Mouse (Mus musculus) midbrain, embryonic 10.5 days (tissue): ENCODE results near the gene Accs. TPM values are rescaled to one million over a fixed set of nuclear protein-coding genes. Genes with fewer than 3 reads are reported as not detected.

Experiments used
- DNase-seq: peaks from one replicate; pipeline ENCODE4 v3.0.0-alpha.2; 2017; ENCODE audit warnings: low spot score
- H3K27ac ChIP-seq: fragments of 300-500 bp; sonication (generic); replicated peaks from 2 replicates; pipeline ENCODE4 v1.5.1; 2016; ENCODE audit warnings: mild to moderate bottlenecking
- H3K27me3 ChIP-seq: fragments of 300-500 bp; sonication (generic); 2 replicates; pipeline ENCODE4 v1.6.1; 2016; ENCODE audit warnings: low read depth, mild to moderate bottlenecking; ENCODE audit not compliant: poor library complexity, severe bottlenecking
- H3K36me3 ChIP-seq: fragments of 300-500 bp; sonication (generic); 2 replicates; pipeline ENCODE4 v1.6.1; 2016; ENCODE audit warnings: mild to moderate bottlenecking, moderate library complexity
- H3K4me1 ChIP-seq: fragments of 300-500 bp; sonication (generic); 2 replicates; pipeline ENCODE4 v1.6.1; 2016
- H3K4me3 ChIP-seq: fragments of 300-500 bp; sonication (generic); 2 replicates; pipeline ENCODE4 v1.5.1; 2016; ENCODE audit warnings: mild to moderate bottlenecking, moderate library complexity
- H3K9me3 ChIP-seq: fragments of 300-500 bp; sonication (generic); replicated peaks from 2 replicates; pipeline ENCODE4 v1.6.1; 2016; ENCODE audit warnings: mild to moderate bottlenecking
- WGBS: fragments of 180-500 bp; shearing (Covaris S2); methylation state at CpG from one replicate; pipeline ENCODE4 v1.1.7; 2016; 5-methylcytosine and 5-hydroxymethylcytosine counted together
- polyA plus RNA-seq: library from polyadenylated mRNA; unstranded; fragments of >200 nt; fragmentation: Nextera tagmentation; extraction: Ambion mirVana; gene quantifications from 2 replicates; pipeline ENCODE4 v1.2.1, GENCODE M21; 2016

The Accs gene
- polyA plus RNA-seq, result 7.2 and 9.3 TPM in 2 replicates

DNA sequence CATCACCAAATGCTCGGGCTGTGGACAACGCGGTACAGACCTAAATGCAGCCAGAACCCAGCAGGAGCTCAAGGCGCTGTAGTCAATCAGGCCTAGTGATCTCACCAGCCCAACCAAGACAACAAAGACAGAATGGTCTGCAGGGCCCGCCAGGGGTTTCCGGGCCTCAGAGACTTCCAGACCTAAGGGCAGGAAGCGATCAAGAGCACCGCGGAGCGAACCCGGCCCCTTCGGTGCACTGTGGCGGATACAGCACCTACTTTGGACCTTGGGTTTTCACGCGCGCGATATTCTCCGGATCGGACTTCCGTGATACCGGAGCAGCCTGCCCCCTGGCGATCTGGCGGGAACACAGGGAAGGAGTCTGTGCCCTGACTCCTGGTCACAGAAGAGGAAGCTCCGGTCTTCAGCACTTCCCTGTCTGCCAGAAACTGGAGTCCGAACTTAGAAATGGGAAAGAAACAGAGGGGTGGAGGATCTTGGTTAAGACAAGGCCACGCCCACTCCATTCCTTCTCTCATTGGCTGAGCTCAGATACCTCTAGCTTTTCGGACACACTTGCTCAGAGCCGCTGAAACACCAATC is at the start of gene Accs:
TSS of gene Accs (minus strand) at position 439 of the 585 bp plus-strand sequence.
- Histone ChIP-seq H3K36me3 (peaks cover 32% of the 10 kb centered on the region), H3K27ac (peak within 1 kb of the TSS; percentile 93), H3K9me3 (no peaks in the 10 kb centered on the region), H3K4me3 (peak within 1 kb of the TSS; percentile 79), H3K4me1 (peaks cover 19% of the 10 kb centered on the region), H3K27me3 (0 out of 2 replicates have a peak, but pooled peaks cover 7% of the 10 kb centered on the region)
- peak; percentile 80 for DNase-seq
- WGBS, result under 1% methylated on average over 28 of the region's 28 CpGs

DNA sequence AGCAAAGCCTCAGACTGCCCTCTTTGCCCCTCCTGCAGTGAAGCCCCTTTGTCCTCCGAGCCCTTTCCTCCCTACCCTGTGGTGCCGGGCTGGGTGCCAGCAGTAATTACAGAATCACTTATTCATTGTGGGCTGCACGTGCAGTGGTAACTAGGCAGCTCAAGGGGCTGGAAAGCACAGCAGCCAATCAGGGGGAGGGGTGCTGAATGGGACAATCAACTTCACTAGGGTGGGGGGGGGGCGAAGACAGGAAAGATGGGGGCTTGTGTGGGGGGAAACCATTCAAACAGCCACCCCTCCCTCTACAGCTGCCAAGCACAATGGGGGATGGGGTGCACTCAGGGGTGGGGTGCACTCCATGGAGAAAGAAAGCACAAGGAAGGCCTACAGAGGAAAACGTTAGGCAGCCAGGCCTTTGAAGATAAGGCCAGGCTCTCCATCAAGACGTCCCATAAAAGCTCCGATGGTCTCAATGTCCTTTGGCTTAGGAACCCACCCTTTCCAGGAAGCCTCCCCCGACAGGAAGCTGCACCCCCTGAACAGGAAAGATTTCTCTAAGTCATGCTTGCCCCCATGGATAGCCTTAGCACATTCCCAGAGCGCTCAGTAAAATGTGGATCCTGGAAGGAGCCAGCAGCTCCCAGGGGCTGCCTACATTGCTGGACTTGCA is 42.0 kb upstream of the Accs start:
- H3K27me3 ChIP-seq, result no peaks in the 10 kb centered on the region
- no peak overlapping the region for H3K4me3 ChIP-seq
- 25% methylated on average over 9 of the region's 9 CpGs for WGBS
- DNase-seq, result peak; percentile 36
- H3K36me3 ChIP-seq, result no peaks in the 10 kb centered on the region
- H3K9me3 ChIP-seq, result no peaks in the 10 kb centered on the region
- H3K4me1 ChIP-seq, result peaks cover 19% of the 10 kb centered on the region
- H3K27ac ChIP-seq, result peak overlapping the region; percentile 81

DNA sequence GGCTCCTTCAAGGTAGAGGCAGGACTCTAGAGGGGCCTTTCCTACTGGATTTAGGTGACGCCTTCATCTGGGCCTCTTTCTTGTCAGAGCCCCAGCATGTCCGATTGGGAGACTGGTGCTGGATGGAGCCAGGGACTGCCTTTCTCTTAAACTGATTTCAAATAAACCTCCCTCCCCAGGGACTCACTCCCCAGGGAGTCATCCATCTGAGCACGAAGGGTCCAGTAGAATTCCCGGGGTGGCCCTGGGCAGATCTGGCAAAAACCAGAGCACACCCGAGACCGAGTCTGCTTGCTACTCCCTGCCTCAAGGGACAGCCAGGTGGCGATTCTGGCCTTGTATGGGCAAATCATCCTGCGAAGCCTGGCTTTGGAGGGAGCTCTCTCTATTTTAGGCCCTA is 40.4 kb upstream of the Accs start:
- Histone ChIP-seq H3K4me3 (no peak overlapping the region), H3K4me1 (peaks cover 19% of the 10 kb centered on the region), H3K9me3 (no peaks in the 10 kb centered on the region), H3K27ac (no peak overlapping the region), H3K27me3 (no peaks in the 10 kb centered on the region), H3K36me3 (no peaks in the 10 kb centered on the region)
- no peak for DNase-seq
- 69% methylated on average over 8 of the region's 8 CpGs for WGBS

DNA sequence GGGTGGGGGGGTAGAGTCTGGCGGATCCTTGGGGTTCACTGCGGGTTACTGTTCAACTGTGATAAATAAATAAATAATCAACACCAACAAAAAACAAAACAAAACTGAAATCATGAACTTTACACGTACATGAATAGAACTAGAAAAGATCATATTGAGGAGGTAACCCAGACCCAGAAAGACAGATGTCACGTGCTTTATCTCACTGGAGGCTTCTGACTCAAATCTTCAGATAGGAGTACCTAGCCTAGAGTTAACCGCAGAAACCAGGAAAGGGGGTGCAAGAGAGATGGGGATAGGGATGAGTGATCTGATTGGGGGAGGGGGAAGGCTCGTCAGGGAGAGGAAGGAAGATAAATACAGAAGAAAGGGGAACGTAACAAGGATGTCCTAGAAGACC is 39.3 kb upstream of the Accs start:
- Histone ChIP-seq H3K4me1 (peaks cover 19% of the 10 kb centered on the region), H3K4me3 (no peak overlapping the region), H3K27ac (no peak overlapping the region), H3K36me3 (no peaks in the 10 kb centered on the region), H3K9me3 (no peaks in the 10 kb centered on the region), H3K27me3 (no peaks in the 10 kb centered on the region)
- DNase-seq, result no peak
- WGBS, result 83% methylated on average over 7 of the region's 7 CpGs

DNA sequence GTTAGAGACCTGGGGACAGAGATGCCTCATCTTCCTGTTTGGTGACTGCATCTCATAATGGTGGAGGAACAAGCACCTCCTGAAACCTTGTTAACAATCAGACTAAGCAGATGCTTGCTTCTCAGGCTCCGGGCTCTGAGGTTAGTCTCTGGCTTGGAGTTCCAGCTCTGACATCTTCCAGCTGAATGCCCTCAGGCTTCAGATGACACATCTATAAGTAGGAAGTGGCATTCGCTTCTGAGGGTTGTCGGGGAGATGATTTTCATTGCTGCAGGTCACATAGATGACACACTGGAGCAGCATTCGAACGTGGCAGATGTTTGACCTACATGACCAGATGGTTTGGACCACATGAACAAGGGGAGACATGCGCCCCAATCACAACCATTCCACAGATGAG is 38.6 kb upstream of the Accs start:
- Histone ChIP-seq H3K27me3 (no peaks in the 10 kb centered on the region), H3K4me3 (no peak overlapping the region), H3K4me1 (peaks cover 19% of the 10 kb centered on the region), H3K27ac (no peak overlapping the region), H3K36me3 (no peaks in the 10 kb centered on the region), H3K9me3 (no peaks in the 10 kb centered on the region)
- no peak for DNase-seq
- WGBS, result 91% methylated on average over 6 of the region's 6 CpGs

DNA sequence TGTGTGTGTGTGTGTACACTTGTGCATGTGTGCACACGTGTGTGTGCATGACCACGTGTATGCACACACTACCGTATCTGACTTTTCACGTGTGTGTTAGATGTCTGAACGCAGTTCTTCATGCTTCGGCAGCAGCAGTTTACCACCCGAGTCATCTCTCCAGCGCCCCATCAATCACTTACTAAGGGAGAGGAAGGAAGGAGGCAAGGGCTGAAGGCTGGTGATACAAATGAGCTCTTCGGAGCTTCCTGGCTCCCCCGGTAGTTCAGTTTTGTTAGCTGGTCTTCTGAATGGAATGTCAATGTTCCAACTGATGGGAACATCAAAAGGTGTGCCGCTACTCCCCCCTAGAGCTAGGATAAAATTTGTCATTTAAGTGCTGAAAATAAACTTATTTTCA is 37.5 kb upstream of the Accs start:
- Histone ChIP-seq H3K27ac (no peak overlapping the region), H3K27me3 (no peaks in the 10 kb centered on the region), H3K9me3 (no peaks in the 10 kb centered on the region), H3K4me1 (peaks cover 18% of the 10 kb centered on the region), H3K4me3 (no peak overlapping the region), H3K36me3 (no peaks in the 10 kb centered on the region)
- no peak for DNase-seq
- WGBS, result 88% methylated on average over 11 of the region's 11 CpGs

DNA sequence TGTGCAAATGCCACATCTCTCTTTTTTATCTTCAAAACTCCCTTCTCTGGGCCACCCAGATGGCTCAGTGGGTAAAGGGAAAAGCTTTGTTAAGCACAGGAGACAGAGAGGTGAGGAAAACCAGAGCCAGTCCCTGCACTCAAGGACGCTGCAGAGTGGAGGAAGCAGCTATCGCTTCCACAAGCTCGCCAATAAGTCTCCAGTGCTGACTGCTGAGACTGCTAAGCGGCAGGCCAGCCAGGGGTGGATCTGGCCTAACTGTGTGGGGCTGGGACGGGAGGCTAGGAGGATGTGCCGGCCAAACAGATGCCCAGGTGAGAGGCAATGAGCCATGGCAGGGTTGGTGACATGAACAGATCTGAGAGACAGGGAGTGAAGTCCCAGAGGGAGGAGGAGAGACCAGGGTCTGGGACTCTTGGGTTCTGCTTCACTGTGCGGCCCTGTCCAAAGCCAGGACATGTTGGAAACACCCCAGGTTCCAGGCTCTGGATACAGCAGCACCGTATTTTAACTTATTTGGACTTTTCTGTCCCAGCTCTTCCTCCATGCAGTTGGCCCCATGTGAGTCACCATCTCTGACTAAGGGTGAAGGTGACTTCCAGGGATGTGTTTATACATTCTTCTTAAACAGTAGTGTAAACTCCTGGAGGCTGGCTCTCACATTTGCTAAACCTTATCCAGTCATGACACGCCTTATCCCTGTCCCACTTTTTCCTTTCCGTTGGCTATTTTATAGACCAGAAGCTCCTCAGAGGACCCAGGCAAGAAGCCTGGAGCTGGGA is 36.5 kb upstream of the Accs start:
- DNase-seq, result no peak
- Histone ChIP-seq H3K27ac (no peak overlapping the region), H3K36me3 (no peaks in the 10 kb centered on the region), H3K4me1 (peaks cover 7% of the 10 kb centered on the region), H3K27me3 (no peaks in the 10 kb centered on the region), H3K9me3 (no peaks in the 10 kb centered on the region), H3K4me3 (no peak overlapping the region)
- WGBS, result 70% methylated on average over 10 of the region's 10 CpGs

DNA sequence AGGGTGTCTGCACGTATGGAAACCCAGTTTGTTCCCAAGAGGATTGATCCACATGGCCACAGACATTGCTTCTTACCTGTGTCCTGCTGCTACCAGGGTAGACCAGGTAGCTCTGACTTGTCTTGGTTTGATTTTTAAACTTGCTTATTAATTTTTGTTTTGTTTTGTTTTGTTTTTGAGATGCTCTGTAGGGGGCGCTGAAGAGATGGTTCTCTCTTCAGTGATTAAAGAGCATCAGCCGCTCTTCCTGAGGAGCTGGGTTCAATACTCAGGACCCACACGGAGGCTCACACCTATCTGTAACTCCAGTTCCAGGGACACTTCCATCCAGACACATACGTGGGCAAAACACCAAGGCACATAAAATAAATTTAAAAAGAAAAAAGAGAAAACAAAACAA is 33.3 kb upstream of the Accs start:
- no peak for DNase-seq
- WGBS, result 56% methylated on average over 5 of the region's 5 CpGs

DNA sequence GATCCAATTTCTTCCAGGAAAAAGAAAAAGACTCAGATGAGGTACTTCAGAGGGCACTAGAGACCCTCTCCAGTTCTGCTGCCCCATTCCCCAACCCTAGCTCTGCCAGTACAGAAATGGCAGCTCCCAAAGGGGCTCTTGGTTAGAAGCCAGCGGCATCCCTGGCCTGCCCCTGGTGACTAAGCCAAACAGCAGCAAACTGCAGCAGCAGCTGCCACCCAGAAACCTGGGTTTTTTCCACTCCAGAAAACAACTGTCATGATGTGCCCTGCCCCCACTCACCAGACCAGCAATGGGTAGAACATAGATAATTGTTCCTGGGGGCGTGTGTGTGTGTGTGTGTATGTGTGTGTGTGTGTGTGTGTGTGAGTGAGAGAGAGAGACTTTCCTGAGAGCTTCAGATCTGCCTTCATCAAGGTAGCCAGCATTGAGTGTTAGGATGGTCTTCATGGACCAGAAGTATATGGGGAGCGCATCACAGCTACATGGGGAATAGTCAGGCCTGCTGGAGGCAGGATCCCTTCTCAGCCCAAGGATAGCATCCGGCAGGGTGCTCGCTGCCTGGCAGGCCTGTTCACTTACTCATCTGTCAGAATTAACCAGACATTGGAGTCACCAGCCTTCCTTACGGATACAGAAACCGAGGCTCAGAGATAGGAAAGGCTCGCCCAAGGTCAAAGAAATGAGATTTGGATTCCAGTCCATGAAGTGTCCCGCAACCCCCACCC is 32.1 kb upstream of the Accs start:
- H3K36me3 ChIP-seq, result no peaks in the 10 kb centered on the region
- H3K27ac ChIP-seq, result no peak overlapping the region
- WGBS, result 93% methylated on average over 9 of the region's 9 CpGs
- no peaks in the 10 kb centered on the region for H3K9me3 ChIP-seq
- no peak for DNase-seq
- H3K4me1 ChIP-seq, result no peaks in the 10 kb centered on the region
- no peak overlapping the region for H3K4me3 ChIP-seq
- no peaks in the 10 kb centered on the region for H3K27me3 ChIP-seq

More for the DNA sequence above, 33.3 kb upstream of the Accs start:
- Histone ChIP-seq H3K27ac (no peak overlapping the region), H3K4me3 (no peak overlapping the region), H3K36me3 (no peaks in the 10 kb centered on the region), H3K27me3 (no peaks in the 10 kb centered on the region), H3K4me1 (no peaks in the 10 kb centered on the region), H3K9me3 (no peaks in the 10 kb centered on the region)

DNA sequence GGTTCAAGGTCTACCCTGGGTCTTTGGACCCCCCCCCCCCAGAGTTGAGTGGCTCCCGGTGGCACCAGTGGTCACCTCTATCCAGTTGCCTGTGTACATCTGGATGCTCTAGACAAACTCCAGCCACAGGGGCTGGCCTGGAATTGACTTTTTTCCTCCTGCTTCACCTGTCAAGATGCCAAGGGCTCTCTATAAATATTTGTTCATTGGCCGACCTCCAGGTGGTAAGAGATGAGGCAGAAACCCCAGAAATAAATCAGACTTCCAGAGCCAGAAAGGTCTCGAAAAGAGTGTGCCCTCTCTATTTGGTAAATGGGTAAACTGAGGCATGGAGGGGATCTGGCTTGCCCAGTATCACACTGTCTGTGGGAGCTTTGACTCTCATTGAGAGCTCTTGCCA is 31.2 kb upstream of the Accs start:
- WGBS, result 91% methylated on average over 3 of the region's 3 CpGs
- Histone ChIP-seq H3K27me3 (no peaks in the 10 kb centered on the region), H3K4me1 (no peaks in the 10 kb centered on the region), H3K27ac (no peak overlapping the region), H3K4me3 (no peak overlapping the region), H3K9me3 (no peaks in the 10 kb centered on the region), H3K36me3 (no peaks in the 10 kb centered on the region)
- no peak for DNase-seq

DNA sequence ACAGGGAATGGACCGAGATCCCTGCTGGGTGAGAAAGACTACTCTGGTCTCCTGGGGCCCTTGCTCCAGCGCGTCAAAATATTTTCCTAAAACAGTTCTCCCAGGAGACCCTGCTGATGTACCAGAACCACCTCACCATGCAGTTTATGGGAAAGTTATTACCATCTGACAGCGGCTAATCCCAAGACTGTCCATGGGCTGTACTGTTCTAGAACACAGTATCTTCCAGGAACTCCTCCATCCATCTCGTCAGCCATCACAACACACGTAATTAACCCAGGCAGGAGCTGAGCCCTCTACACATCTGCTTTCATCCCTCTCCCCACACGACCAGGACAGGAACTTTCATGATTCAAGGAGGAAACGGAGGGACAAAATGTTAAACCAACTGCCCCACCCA is 30.7 kb upstream of the Accs start:
- no peaks in the 10 kb centered on the region for H3K36me3 ChIP-seq
- 77% methylated on average over 8 of the region's 8 CpGs for WGBS
- H3K9me3 ChIP-seq, result no peaks in the 10 kb centered on the region
- no peaks in the 10 kb centered on the region for H3K27me3 ChIP-seq
- no peaks in the 10 kb centered on the region for H3K4me1 ChIP-seq
- no peak for DNase-seq
- no peak overlapping the region for H3K27ac ChIP-seq
- H3K4me3 ChIP-seq, result no peak overlapping the region

DNA sequence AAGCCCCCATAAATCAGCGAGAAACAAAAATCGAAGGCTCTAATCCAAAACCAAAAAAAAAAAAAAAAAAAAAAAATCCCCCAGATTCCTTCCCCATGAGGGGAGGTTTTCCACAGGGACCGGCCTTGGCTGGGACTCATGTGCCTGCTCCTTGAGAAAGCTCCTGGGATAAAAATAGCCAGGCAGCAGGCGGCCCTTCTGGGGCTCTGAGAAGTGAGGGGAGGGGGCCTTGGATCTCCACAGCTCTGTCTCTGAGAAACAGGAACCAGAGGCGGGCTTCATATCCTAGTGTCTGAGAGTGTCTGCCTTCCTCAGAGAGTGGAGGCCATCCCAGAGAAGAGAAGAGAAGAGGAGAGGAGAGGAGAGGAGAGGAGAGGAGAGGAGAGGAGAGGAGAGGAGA is 27.3 kb upstream of the Accs start:
- no peaks in the 10 kb centered on the region for H3K9me3 ChIP-seq
- H3K36me3 ChIP-seq, result no peaks in the 10 kb centered on the region
- H3K27ac ChIP-seq, result no peak overlapping the region
- no peak overlapping the region for H3K4me3 ChIP-seq
- H3K27me3 ChIP-seq, result no peaks in the 10 kb centered on the region
- no peak for DNase-seq
- peaks cover 19% of the 10 kb centered on the region for H3K4me1 ChIP-seq
- WGBS, result 81% methylated on average over 5 of the region's 5 CpGs
